Mouse (Mus musculus) liver, embryonic 13.5 days (tissue): Measurements from ENCODE around the gene Nckap5. TPM values are rescaled to one million over a fixed set of nuclear protein-coding genes. Genes with fewer than 3 reads are reported as not detected.

ENCODE experiments used
- ATAC-seq: fragments of 200-750 bp; cut with Nextera tagmentation; 2 replicates; pipeline ENCODE4 v1.8.0; 2017; ENCODE audit warnings: low read depth, mild to moderate bottlenecking, moderate number of reproducible peaks, moderate library complexity
- DNase-seq: peaks from one replicate; pipeline ENCODE4 v3.0.0; 2022
- H3K27ac ChIP-seq: fragments of 300-500 bp; sonication (generic); 2 replicates; pipeline ENCODE4 v1.5.1; 2015; ENCODE audit warnings: moderate library complexity, mild to moderate bottlenecking, inconsistent platforms
- H3K27me3 ChIP-seq: fragments of 300-500 bp; sonication (generic); 2 replicates; pipeline ENCODE4 v1.6.1; 2015; ENCODE audit warnings: mild to moderate bottlenecking, inconsistent platforms
- H3K36me3 ChIP-seq: fragments of 300-500 bp; sonication (generic); 2 replicates; pipeline ENCODE4 v1.6.1; 2015; ENCODE audit warnings: mild to moderate bottlenecking, inconsistent platforms
- H3K4me1 ChIP-seq: fragments of 300-500 bp; sonication (generic); replicated peaks from 2 replicates; pipeline ENCODE4 v1.6.1; 2015; ENCODE audit warnings: inconsistent platforms
- H3K4me2 ChIP-seq: fragments of 300-500 bp; sonication (generic); 2 replicates; pipeline ENCODE4 v1.6.1; 2015; ENCODE audit warnings: inconsistent platforms, mild to moderate bottlenecking, moderate library complexity
- H3K4me3 ChIP-seq: fragments of 300-500 bp; sonication (generic); replicated peaks from 2 replicates; pipeline ENCODE4 v1.5.1; 2015; ENCODE audit warnings: mild to moderate bottlenecking, inconsistent platforms
- H3K9ac ChIP-seq: fragments of 300-500 bp; sonication (generic); 2 replicates; pipeline ENCODE4 v1.6.1; 2015; ENCODE audit warnings: mild to moderate bottlenecking, inconsistent platforms
- H3K9me3 ChIP-seq: fragments of 300-500 bp; sonication (generic); replicated peaks from 2 replicates; pipeline ENCODE4 v1.6.1; 2016; ENCODE audit warnings: inconsistent platforms
- WGBS: fragments of 180-500 bp; shearing (Covaris S2); methylation state at CpG from one replicate; pipeline ENCODE4 v1.1.7; 2015; ENCODE audit not compliant: insufficient replicate concordance; 5-methylcytosine and 5-hydroxymethylcytosine counted together
- polyA plus RNA-seq: library from polyadenylated mRNA; unstranded; fragments of >200 nt; fragmentation: Nextera tagmentation; extraction: Ambion mirVana; gene quantifications from 2 replicates; pipeline ENCODE4 v1.2.1, GENCODE M21; 2015

Nckap5 gene
- polyA plus RNA-seq, 1 experiment from 2014 or later, result 0.74 TPM

GRCm38 (mm10) chr1:126492206-126493071, 338.2 kb downstream of the Nckap5 start:
- ATAC-seq (no peak), DNase-seq (no peak)
- Histone ChIP-seq H3K4me1 (no peaks in the 10 kb centered on the region), H3K9ac (no peak overlapping the region), H3K36me3 (no peaks in the 10 kb centered on the region), H3K9me3 (no peaks in the 10 kb centered on the region), H3K4me3 (peak overlapping the region; percentile 34), H3K27ac (no peak overlapping the region), H3K27me3 (peaks cover 10% of the 10 kb centered on the region), H3K4me2 (peak overlapping the region; percentile 56)
- WGBS, result 7% methylated on average over 35 of the region's 35 CpGs

- H3K9ac ChIP-seq, result no peak overlapping the region
- no peak overlapping the region for H3K4me3 ChIP-seq
- no peak for ATAC-seq
- WGBS, result 72% methylated on average over 5 of the region's 5 CpGs
- no peak overlapping the region for H3K27ac ChIP-seq
- no peak for DNase-seq
- no peaks in the 10 kb centered on the region for H3K9me3 ChIP-seq
- no peak overlapping the region for H3K4me2 ChIP-seq
- peaks cover 10% of the 10 kb centered on the region for H3K27me3 ChIP-seq
- H3K36me3 ChIP-seq, result no peaks in the 10 kb centered on the region
- no peaks in the 10 kb centered on the region for H3K4me1 ChIP-seq
These were observed 339.2 kb downstream of the Nckap5 start for GRCm38 (mm10) chr1:126491412-126491811.

GRCm38 (mm10) chr1:126490256-126490655, 340.3 kb downstream of the Nckap5 start:
- no peaks in the 10 kb centered on the region for H3K4me1 ChIP-seq
- no peak for DNase-seq

GRCm38 (mm10) chr1:126484664-126485087, 345.9 kb downstream of the Nckap5 start:
- WGBS, result 64% methylated on average over 6 of the region's 6 CpGs
- Histone ChIP-seq H3K4me2 (no peak overlapping the region), H3K4me3 (no peak overlapping the region), H3K9ac (no peak overlapping the region), H3K9me3 (no peaks in the 10 kb centered on the region), H3K36me3 (no peaks in the 10 kb centered on the region), H3K27ac (no peak overlapping the region), H3K27me3 (no peaks in the 10 kb centered on the region), H3K4me1 (no peaks in the 10 kb centered on the region)
- ATAC-seq (no peak), DNase-seq (no peak)

More at GRCm38 (mm10) chr1:126490256-126490655, 340.3 kb downstream of the Nckap5 start:
- Histone ChIP-seq H3K27me3 (peaks cover 10% of the 10 kb centered on the region), H3K36me3 (no peaks in the 10 kb centered on the region), H3K4me3 (no peak overlapping the region), H3K9ac (no peak overlapping the region), H3K9me3 (no peaks in the 10 kb centered on the region), H3K27ac (no peak overlapping the region), H3K4me2 (no peak overlapping the region)
- ATAC-seq, result no peak
- WGBS, result 44% methylated on average over 6 of the region's 6 CpGs

- Histone ChIP-seq H3K4me3 (no peak overlapping the region), H3K4me1 (no peaks in the 10 kb centered on the region), H3K9ac (no peak overlapping the region), H3K27ac (no peak overlapping the region), H3K9me3 (no peaks in the 10 kb centered on the region), H3K36me3 (no peaks in the 10 kb centered on the region), H3K27me3 (no peaks in the 10 kb centered on the region), H3K4me2 (no peak overlapping the region)
- 56% methylated on average over 3 of the region's 3 CpGs for WGBS
- ATAC-seq, result no peak
- no peak for DNase-seq
These were observed 346.9 kb downstream of the Nckap5 start for GRCm38 (mm10) chr1:126483665-126484064.

GRCm38 (mm10) chr1:126481459-126482228, 349.0 kb downstream of the Nckap5 start:
- WGBS, result 43% methylated on average over 7 of the region's 7 CpGs
- no peak overlapping the region for H3K9ac ChIP-seq
- no peak overlapping the region for H3K4me3 ChIP-seq
- H3K36me3 ChIP-seq, result no peaks in the 10 kb centered on the region
- ATAC-seq (no peak), DNase-seq (no peak)
- H3K27ac ChIP-seq, result no peak overlapping the region
- H3K4me1 ChIP-seq, result no peaks in the 10 kb centered on the region
- H3K9me3 ChIP-seq, result no peaks in the 10 kb centered on the region
- no peaks in the 10 kb centered on the region for H3K27me3 ChIP-seq
- H3K4me2 ChIP-seq, result no peak overlapping the region

GRCm38 (mm10) chr1:126473044-126473443, 357.6 kb downstream of the Nckap5 start:
- no peak for DNase-seq
- no peaks in the 10 kb centered on the region for H3K36me3 ChIP-seq
- no peak overlapping the region for H3K4me3 ChIP-seq
- H3K27ac ChIP-seq, result no peak overlapping the region
- no peaks in the 10 kb centered on the region for H3K9me3 ChIP-seq
- 61% methylated on average over 5 of the region's 5 CpGs for WGBS
- H3K4me1 ChIP-seq, result no peaks in the 10 kb centered on the region
- ATAC-seq, result no peak
- no peak overlapping the region for H3K4me2 ChIP-seq
- H3K27me3 ChIP-seq, result no peaks in the 10 kb centered on the region
- H3K9ac ChIP-seq, result no peak overlapping the region

- Histone ChIP-seq H3K9me3 (no peaks in the 10 kb centered on the region), H3K4me1 (no peaks in the 10 kb centered on the region), H3K4me3 (no peak overlapping the region), H3K9ac (no peak overlapping the region), H3K27ac (no peak overlapping the region), H3K4me2 (no peak overlapping the region), H3K36me3 (no peaks in the 10 kb centered on the region), H3K27me3 (no peaks in the 10 kb centered on the region)
- WGBS, result 45% methylated on average over 2 of the region's 2 CpGs
- DNase-seq, result no peak
- no peak for ATAC-seq
These were observed 359.2 kb downstream of the Nckap5 start for GRCm38 (mm10) chr1:126471419-126471818.

- no peak overlapping the region for H3K4me3 ChIP-seq
- no peaks in the 10 kb centered on the region for H3K36me3 ChIP-seq
- H3K27ac ChIP-seq, result no peak overlapping the region
- no peaks in the 10 kb centered on the region for H3K4me1 ChIP-seq
- no peaks in the 10 kb centered on the region for H3K27me3 ChIP-seq
- 66% methylated on average over 2 of the region's 2 CpGs for WGBS
- H3K4me2 ChIP-seq, result no peak overlapping the region
- no peak overlapping the region for H3K9ac ChIP-seq
- ATAC-seq (no peak), DNase-seq (no peak)
- no peaks in the 10 kb centered on the region for H3K9me3 ChIP-seq
These were observed 359.7 kb downstream of the Nckap5 start for GRCm38 (mm10) chr1:126470883-126471282.

- Histone ChIP-seq H3K4me3 (no peak overlapping the region), H3K36me3 (no peaks in the 10 kb centered on the region), H3K9ac (no peak overlapping the region), H3K4me2 (no peak overlapping the region), H3K27ac (no peak overlapping the region), H3K27me3 (no peaks in the 10 kb centered on the region), H3K4me1 (no peaks in the 10 kb centered on the region), H3K9me3 (no peaks in the 10 kb centered on the region)
- ATAC-seq, result no peak
- WGBS, result 49% methylated on average over 5 of the region's 5 CpGs
- DNase-seq, result no peak
These were observed 360.6 kb downstream of the Nckap5 start for GRCm38 (mm10) chr1:126469818-126470544.
